In genomic region chr1:23270910-23271822, GRCm38 (mm10) we compare ENCODE assay signal across 9 mouse cellular contexts.
DNase-seq lines count a peak whose midpoint lies in the region; ATAC-seq and TF ChIP-seq lines count a peak whose summit lies in the region.
"Had no signal": no experiment of that assay in that cellular context is flagged by ENCODE, and none has a peak within 500 bp of the region (broad histone marks: within the 10 kb centered on the region; RNA-seq: fewer than 3 reads in every experiment).

No protein-coding gene starts in this region.

- peaks cover 7% of the 10 kb centered on the region for H3K4me1 ChIP-seq in liver, adult 2 months (ENCODE audit: control insufficient read depth, insufficient read depth, low read length)
- no peaks in the 10 kb centered on the region; the same call in 1 of the 2 replicates for H3K4me1 ChIP-seq in neural tube, embryonic 14.5 days (ENCODE audit: control insufficient read depth, insufficient read depth, low read length)

- H3K4me3 ChIP-seq in liver, adult 2 months (ENCODE audit: insufficient read depth, low read depth, low read length): no peak overlapping the region
- H3K4me3 ChIP-seq in neural tube, embryonic 14.5 days (ENCODE audit: low read depth, low read length): no peak overlapping the region
- H3K4me3 ChIP-seq: liver, embryonic 13.5 days had no signal

- peaks cover 24% of the 10 kb centered on the region for H3K36me3 ChIP-seq in liver, adult 2 months (ENCODE audit: control insufficient read depth, insufficient read depth, low read length)
- no peaks in the 10 kb centered on the region for H3K36me3 ChIP-seq in neural tube, embryonic 14.5 days (ENCODE audit: control insufficient read depth, insufficient read depth, low read length)

- H3K79me2 ChIP-seq in liver, adult 2 months (ENCODE audit: control insufficient read depth, insufficient read depth, low read length): peaks cover 11% of the 10 kb centered on the region; the same call in 1 of the 2 replicates

- no peak overlapping the region for H3K4me2 ChIP-seq in neural tube, embryonic 14.5 days (ENCODE audit: low read depth, low read length)
- H3K4me2 ChIP-seq: liver, embryonic 13.5 days had no signal

- no peak for TF ChIP-seq CTCF in liver, adult 2 months (IDR thresholded peaks at IDR 0.05; ENCODE audit: low read depth, low read length)

- DNase-seq in liver, adult 2 months (ENCODE audit: extremely low read depth, low read depth, low spot score): peak; percentile 65
- DNase-seq in liver: no peak
- peak; percentile 27 to 28 for DNase-seq in heart, adult 9 months (ENCODE audit: low spot score in 2 of 2)
- peak; percentile 64 to 72 for DNase-seq in kidney, adult 8-10 months
- no peak for DNase-seq in right cerebral cortex, postnatal 10 days (ENCODE audit: low spot score in 2 of 2)
- DNase-seq in ovary, postnatal 14 days (ENCODE audit: low spot score): no peak
- DNase-seq in c-Kit-positive CD71-positive TER-119-positive erythroid progenitor cells, embryonic 14.5 days (ENCODE audit: low spot score): no peak
- DNase-seq: liver, embryonic 13.5 days had no signal

- no peak overlapping the region for H3K9ac ChIP-seq in liver, adult 2 months (ENCODE audit: low read depth, low read length)
- no peak overlapping the region for H3K9ac ChIP-seq in neural tube, embryonic 14.5 days (replicated peaks; ENCODE audit: low read depth, low read length)
- H3K9ac ChIP-seq: liver, embryonic 13.5 days had no signal

- H3K27me3 ChIP-seq in liver, adult 2 months (ENCODE audit: control insufficient read depth, insufficient read depth, low read length): no peaks in the 10 kb centered on the region
- H3K27me3 ChIP-seq in neural tube, embryonic 14.5 days (ENCODE audit: control insufficient read depth, insufficient read depth, low read length): no peaks in the 10 kb centered on the region
- H3K27me3 ChIP-seq: liver, embryonic 13.5 days had no signal

- H3K9me3 ChIP-seq in neural tube, embryonic 14.5 days (ENCODE audit: control insufficient read depth, low read length): no peaks in the 10 kb centered on the region
- H3K9me3 ChIP-seq: liver, embryonic 13.5 days had no signal

- WGBS in liver, adult 2 months: 48% methylated on average over 6 of the region's 6 CpGs
- WGBS in neural tube, embryonic 14.5 days: 45% methylated on average over 6 of the region's 6 CpGs

- no peak for TF ChIP-seq POLR2A in liver, adult 2 months (IDR thresholded peaks at IDR 0.05; ENCODE audit: extremely low read depth, insufficient read depth, low read length)

- no peak for ATAC-seq in neural tube, embryonic 14.5 days (ENCODE audit: low read depth)

- H3K27ac ChIP-seq in liver, adult 2 months (replicated peaks; ENCODE audit: insufficient read depth, low read depth, low read length): peak overlapping the region; percentile 23; the same call in 1 of the 2 replicates
- 0 out of 2 replicates have a peak overlapping the region, but pooled peaks have one; percentile 1 for H3K27ac ChIP-seq in neural tube, embryonic 14.5 days (ENCODE audit: low read depth, low read length)
- H3K27ac ChIP-seq: liver, embryonic 13.5 days had no signal

Comparison
In these comparisons a context has a peak if more than half of its experiments do, and no peak if none do; other contexts are left out.
1. DNase-seq: peak in liver, adult 2 months (single experiment), heart, adult 9 months (2 of 2) and kidney, adult 8-10 months (2 of 2); none in liver (single experiment), right cerebral cortex, postnatal 10 days (0 of 2), ovary, postnatal 14 days (single experiment) and c-Kit-positive CD71-positive TER-119-positive erythroid progenitor cells, embryonic 14.5 days (single experiment).